Mouse (Mus musculus): Measurements from ENCODE around the gene Myrip.

DNA sequence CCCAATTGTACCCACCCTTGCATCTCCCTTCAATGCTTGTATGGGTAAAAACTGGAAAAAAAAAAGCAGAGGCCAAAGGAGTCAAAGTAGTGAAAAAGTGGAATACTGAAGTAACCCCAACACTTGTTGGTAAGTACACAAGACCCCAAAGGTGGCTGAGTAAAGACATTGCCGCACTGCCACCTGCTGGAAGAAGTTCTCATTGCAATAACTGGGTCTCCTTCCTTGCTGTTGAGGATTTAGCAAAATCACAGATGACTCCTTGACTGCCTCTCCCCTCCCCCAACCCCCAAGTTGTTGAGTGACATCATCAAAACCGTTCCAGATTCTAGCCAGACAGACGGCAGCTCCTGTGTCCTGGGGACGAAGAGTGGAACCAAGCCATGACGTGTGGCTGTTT is 124.5 kb downstream of the Myrip start:
- TF ChIP-seq CTCF (IDR thresholded peaks at IDR 0.05; ENCODE audit: low read depth, low read length) (peak; percentile 51; the same call in 1 of the 2 replicates), GATA1 (IDR thresholded peaks at IDR 0.05; ENCODE audit: borderline replicate concordance, low read length) (no peak)
